Mouse (Mus musculus) skeletal muscle tissue, adult 2 months (tissue): ENCODE data around the gene Rgs3.

Experiments used
- DNase-seq: peaks from one replicate; pipeline ENCODE4 v3.0.0-alpha.2; 2012; ENCODE audit warnings: low read depth, low spot score

The Rgs3 gene

DNA sequence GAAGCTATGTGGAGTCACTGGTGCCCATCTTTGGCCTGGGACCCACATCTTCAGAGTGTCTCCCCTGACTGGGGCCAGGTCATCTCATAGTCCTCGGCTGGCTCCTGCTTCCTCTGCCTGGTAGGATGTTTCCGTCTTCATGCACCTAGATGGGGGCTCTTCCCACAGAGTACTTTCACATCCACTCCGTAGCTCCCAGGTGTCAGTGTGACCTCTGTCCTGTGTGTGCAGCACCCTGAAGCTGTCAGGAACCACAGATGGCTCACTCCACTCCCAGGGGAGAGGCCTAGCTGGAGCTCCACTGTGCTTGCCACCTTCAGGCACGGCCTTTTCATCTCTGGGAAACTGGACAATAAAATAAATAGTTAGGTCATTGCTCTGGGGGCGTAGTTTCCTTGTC lies 128.5 kb downstream of the Rgs3 start:
- DNase-seq, result no peak

DNA sequence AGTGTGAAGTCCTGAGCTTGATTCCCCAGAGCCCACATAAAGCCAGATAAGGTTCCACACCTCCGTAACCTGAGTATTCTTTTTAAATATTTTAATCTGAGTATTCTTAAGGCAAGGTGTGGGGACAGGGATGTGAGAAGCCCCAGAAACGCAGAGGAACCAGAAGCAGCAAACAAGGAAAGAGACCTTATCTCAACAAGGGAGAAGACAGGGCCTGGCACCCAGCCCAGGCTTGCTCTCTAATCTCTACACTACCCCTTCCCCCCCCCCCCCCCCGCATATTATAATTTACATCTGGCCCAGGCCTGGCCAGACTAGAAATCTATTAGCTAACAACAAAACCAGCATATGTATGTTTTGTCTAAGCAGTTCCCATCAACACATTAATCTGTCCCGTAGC lies 131.3 kb downstream of the Rgs3 start:
- DNase-seq, result no peak

DNA sequence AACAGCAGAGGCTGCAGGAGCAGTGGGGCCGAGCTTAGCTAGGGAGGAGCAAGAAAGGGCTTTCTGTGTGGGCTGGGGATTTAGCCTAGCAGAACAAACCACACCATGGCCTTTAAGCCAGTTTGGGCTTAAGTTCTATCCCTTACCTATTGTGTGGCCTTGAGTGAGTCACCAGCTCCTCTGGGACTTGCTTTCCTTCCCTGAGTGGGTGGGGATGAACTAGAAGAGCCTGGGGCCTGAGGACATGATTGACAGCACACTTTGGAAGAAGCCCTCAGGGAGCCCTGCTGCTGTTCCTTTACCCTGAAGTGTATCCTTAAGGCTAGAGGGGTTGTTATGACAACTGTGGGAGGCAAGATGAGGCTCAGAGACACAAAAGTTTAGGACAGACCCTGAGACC lies 132.0 kb downstream of the Rgs3 start:
- no peak for DNase-seq

DNA sequence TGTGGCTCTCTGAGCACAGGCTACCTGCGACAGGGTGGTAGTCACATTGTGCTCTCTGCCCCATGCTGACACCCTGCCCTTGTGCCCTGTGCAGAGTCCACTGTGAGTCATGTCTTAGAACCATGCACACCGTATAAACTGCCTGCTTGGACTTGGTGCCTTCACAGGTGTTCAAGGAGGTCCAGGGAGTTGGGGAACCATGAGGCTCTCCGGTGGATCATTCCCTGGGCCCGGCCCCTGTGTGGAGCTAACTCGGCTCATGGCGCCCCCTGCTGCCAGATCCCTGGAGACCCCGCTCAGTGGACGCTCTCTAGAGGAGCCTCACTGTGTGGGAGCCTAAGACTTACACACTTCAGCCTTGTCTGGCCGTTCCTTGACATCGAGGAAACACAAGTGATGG lies 134.2 kb downstream of the Rgs3 start:
- no peak for DNase-seq

DNA sequence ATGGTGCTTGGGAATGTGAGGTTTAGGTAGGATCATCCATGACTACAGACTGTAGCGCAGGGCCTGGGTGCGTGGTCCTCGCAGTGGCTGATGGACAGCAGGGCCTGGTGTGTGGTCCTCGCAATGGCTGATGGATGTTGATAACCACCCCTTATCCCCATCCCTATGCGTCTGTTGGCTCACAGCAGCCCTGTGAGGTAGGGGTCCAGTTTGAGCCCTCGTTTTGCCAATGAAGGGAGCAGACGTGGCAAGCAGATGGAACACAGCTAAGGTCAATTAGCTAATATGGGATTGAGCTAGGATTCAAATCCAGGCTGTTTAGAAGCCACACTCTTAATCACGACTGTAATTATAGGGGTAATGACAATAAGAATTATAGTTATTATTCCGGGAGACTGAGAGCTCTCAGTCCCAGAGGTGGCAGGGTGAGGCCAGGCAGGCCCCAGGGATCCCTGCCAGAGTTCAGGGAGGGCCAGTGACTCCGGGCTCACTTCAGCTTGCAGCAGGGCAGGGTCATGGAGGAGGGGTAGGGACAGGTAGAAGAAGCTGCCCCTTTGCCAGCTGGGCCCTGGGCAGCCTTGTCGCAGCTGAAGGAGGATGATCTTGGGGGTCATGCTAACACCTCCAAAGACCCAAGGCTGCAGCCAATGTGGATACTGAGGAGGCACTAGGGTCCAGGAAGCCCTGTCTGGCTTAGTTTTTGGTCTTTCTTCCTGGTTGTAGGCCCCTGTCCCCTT lies 135.2 kb downstream of the Rgs3 start:
- DNase-seq, result no peak

DNA sequence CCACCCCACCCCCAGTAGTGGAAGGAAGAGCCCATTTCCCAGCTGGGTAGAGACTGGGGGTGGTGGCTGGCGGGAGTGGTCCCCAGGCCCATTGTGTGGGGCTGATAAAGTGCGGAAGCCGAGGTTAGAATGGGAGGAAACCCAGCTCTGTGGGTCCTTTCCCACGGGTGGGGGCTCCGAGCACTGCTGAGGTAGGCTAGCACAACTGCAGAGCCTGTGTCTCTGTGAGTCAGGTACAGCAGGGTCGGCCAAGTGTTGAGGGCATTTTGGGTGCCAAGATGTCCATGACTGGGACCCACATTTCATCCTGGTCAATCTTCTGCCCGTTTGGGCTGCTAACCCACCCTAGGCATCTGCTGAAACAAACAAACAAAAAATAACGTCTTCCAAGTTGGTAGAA lies 135.9 kb downstream of the Rgs3 start:
- no peak for DNase-seq

DNA sequence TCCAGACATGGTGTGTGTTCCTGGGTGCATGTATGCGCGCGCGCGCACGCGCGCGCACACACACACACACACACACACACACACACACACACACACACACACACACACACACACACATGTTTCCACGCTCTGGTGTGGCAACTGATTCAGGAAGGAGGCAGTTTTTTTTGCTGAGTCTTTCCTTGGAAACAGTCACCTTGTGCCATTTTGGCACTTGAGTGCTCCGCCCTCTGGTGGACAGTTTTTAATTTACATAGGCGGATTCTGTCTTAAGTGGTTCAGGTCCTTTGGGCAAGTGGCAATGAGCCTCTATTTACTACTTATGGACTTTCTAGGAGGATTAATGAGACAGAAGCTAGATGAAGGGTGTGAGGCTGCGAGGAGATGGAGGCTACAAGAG lies 136.3 kb downstream of the Rgs3 start:
- peak; percentile 73 for DNase-seq

DNA sequence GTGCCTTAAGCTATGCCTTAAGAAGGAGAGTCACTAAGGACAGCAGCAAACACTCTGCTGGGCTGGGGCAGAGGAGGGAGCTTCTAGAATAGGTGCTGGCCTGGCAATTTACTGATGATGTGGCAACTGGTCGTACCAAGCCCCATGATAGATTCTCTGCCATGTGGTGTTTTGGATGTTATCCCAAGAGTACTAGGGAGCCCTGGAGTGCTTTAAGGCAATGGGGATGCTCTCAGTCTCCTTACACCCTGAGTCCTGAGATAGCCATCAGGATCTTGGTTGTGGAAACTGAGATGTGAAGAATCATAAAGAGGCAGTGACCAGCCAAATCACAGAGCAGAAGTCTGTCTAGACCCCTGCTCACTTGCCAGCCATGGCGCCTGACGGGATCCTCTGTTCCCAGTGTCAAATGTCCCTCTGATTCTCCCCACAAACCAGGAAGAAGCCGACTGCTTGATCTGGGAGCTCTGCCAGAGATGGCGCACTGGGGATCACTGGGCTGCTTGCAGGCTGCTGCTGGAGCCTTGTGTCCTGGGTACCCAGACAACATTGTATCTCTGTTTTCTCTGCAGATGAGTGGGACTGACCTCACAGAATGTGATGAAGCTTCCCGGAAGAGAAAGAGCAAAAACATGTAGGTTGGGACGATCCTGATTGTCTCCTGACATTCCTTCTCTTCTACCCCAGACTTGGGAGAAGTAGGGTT lies 137.2 kb downstream of the Rgs3 start:
- DNase-seq, result peak; percentile 54

DNA sequence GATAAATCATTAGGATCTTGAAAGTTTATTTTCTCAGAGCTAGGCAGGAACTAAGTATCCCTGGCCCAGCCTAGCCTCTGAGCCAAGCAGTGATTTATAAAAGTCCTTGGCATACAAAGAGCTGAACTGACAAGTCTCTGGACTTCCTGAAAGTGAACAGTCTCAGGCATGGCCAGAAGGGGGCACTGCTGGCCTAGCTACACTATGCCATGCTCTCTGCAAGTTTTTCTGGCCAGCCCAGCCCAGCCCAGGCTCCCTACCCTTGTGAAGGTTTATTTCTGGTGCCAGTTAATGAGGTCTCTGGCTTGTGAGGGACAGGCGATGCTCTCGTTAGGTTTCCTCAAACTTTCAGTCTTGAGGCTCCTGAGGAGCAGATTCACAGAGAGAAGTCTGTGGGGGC lies 137.8 kb downstream of the Rgs3 start:
- peak; percentile 93 for DNase-seq

DNA sequence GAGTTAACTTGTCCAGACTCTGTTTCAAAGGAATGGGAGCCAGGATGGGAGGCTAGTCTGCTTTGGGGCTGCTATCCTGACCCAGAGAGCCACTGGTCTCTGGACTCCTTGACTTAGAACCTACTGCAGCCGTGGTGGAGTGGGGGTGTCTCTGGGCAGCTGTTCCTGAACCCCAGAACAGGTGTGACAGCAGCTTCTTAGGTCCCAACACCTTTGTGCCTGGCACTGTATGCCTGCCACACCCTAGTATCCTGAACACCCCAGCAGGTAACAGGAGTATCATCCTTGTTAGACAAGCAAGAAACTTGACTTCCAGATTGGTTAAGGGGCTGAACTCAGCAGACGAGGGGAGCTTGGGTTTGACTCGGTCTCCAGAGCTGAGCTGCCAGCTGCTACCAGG lies 138.9 kb downstream of the Rgs3 start:
- no peak for DNase-seq

DNA sequence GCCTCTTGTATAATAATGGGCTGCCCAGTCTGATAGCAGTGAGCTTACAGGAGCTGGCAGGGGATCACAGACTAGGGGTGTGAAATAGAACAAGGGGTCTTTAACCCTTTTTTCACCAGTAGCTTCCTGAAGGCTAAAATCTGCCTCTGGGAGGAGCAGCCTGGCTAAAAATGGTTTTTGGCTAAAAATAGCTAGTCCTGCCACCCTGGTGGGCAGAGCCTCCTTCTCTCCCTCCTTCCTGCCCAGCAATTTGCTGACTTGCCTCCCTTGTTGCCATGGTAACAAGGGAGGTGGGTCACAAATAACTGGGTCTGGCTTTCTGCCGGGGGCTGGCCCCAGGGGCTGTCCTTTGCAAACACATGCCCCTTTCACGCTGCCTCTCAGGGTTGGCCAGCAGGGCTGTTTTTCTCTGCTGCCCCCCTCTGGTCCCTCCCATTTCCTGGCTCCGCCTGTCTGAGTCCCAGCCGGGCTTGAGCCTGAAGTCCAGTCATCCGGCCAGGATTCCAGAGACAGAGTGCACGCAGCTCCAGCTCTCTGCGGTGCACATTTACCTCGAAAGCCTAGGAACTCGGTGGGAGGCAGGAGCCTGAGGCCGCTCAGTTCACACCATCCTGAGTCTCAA lies 139.7 kb downstream of the Rgs3 start:
- peak; percentile 96 for DNase-seq

DNA sequence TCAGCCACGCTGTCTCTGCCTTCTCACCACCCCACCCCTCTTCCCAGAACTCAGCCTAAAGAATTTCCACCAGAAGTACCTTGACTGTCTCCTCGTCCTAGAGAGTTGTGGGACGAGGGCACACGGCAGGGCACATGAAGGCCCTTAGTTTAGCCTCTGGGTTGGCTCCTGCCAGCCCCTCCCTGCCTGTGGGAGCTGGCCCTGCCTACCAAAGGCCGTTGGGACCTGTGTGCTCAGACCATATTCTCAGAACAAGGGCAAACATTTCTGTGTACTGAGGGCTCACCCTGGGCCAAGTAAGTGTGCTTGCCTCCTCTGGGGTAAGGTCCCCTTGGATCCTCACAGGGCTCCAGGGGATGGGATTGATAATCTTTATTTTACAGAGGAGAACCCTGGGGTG lies 140.8 kb downstream of the Rgs3 start:
- no peak for DNase-seq

DNA sequence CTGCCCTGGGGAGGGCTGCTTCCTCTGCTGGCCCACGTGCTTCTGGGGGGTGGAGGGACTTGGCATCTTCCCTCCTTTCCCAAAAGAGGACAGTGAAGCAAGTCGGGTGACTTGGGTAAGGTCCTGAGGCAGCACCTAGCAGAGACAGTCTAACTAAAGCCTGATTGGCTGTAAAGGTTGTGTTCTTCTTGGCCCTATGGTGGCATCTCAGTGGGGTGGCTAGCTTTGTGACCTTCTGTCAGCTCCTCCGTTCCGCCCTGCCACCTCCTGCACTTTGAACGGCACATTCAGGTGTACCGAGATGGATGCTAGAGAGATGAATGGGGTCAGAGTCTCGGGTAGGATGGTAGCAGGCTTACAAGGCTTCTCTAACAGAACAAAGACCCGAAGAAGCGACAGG lies 143.5 kb downstream of the Rgs3 start:
- DNase-seq, result no peak

DNA sequence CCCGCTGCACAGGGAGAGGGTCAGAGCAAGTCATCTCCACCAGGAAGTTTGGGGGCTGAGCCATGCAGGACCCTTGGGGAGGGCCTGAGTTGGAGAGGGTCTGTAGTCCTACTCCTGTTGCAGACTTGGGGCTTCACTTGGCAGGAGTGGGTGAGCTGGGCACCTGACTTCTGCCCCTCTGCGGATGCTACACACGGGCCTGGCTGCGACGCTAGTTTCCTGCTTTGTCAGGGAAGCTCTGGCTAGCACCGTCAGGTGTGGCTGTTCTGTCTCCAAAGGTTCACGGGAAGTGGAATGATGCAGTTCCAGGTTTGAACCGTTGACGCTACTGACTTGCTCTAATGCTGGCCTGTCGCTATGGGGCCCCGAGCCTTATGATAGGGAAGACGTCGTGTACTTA lies 144.6 kb downstream of the Rgs3 start:
- no peak for DNase-seq

DNA sequence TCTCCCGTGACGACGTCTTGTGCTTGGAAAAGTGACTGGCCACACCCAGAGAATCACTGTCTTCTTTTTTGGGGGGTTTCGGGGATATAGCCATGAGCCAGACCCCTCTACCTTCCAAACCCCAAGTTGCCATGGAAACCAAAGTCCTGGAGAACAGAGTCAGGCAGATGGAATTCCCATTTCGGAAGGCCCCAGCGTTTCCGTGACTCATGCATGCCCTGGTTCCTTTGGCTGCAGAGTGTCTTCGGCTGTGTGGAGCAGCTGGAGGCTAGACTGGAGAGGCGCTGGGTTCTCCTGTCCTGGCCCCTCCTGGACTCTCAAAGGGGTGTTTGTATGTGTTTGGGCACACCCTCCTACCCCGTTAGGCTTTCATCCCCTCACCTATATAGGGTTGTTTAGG lies 145.4 kb downstream of the Rgs3 start:
- DNase-seq, result no peak

DNA sequence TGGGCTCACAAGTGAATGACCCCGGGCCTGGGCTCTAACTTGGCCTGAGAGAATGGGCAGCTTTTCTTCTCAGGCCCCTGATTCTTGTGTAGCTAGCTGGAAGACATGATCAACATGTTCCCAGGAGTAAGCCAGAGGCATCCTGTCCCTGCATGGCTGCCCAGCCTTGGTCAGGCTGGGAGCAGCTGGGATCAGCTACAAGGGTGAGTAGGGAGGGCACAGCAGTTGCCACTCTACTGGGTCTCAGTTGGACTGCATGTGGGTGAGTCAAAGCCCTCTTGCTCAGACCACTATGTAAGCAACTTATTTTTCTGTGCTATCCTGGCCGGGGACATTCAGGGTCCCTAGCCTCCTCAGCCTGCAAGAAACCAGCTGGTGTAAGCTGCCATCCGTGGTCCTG lies 146.1 kb downstream of the Rgs3 start:
- DNase-seq, result no peak

DNA sequence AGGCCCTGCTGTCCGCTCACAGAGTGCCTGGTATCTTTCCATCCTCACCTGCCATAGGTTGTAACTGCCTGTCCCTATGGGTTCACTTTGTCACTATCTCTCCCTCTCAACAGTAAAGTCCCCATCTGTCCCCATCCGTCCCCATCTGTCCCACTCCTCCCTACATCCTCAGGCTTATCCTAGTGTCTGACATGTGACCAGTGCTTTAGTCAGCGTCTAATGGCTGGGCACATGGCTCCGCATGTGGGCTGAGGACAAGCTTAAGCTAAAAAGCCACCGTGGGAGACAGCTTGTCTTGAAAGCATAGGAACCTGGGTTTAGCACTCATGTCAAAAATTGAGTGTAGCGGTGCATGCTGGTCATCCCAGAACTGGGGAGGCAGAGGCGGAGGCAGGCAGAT lies 148.4 kb downstream of the Rgs3 start:
- no peak for DNase-seq

DNA sequence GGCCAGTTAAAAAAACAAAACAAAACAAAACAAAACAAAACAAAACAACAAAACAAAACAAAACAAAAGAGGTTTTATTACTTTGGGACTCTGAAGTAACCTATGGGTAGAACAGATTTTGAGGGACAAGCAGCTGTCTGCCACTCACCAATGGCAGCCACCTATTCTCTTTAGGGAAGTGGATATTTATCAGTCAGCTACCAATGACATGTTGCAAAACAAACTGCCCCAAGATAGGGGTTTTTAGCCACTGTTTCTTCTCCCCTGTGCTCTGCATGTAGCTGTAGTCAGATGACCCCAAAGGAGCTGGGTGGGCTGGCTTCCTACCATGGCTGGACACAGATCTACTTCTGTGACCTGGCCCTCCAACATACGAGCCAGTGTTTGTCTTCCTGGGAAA lies 149.3 kb downstream of the Rgs3 start:
- DNase-seq, result no peak

DNA sequence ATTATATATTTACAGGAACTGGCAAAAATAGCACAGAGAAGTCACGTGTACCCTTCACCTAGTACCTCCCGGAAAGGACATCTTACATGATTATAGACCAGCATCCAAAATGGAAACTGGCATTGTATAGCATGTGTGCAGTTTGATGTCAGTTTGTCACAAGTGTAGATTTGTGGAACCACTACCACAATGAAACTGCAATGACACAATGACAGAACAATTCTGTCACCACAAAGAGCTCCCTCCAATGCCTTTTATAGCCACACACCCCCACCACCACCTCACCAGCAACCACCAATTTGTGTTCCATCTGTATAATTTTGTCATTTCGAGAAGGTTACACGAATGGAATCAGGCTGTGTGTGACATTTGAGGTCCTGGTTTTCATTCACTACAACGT lies 149.8 kb downstream of the Rgs3 start:
- no peak for DNase-seq

DNA sequence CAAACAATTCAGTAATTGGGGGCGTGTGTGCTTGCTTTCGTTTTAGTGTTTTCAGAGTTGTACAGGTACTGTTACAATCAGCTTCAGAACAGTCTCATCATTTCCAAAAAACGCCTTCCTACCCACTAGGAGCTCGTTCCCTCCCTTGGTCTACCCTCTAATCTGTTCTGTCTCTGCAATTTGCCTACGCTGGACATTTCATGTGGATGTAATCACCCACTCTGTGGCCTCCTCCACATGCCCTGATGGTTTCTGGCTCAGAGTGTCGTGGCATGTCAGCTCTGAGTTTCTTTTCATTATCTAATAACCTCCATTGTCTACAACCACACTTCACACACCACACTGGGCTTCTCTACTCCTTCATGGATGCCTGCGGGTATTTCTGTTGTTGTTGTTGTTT lies 151.5 kb downstream of the Rgs3 start:
- no peak for DNase-seq

DNA sequence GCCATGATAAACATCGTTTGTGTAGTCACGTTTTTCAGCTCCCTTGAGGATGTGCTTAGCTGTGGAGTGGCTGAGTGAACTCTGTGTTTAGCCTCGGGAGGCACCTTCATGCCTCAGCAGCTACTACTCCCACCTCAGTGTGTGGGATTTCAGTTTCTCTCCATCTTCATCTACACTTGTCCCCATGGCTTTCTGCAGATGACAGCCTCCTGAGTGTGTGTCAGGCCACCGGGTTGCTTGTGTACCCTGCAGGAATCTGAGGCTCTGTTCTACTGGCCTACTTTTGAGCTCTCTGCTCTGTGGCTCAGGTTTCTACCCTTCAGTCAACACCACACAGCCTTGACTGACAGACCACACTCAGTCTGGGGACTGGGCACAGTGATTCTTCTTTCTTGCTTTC lies 151.9 kb downstream of the Rgs3 start:
- no peak for DNase-seq

DNA sequence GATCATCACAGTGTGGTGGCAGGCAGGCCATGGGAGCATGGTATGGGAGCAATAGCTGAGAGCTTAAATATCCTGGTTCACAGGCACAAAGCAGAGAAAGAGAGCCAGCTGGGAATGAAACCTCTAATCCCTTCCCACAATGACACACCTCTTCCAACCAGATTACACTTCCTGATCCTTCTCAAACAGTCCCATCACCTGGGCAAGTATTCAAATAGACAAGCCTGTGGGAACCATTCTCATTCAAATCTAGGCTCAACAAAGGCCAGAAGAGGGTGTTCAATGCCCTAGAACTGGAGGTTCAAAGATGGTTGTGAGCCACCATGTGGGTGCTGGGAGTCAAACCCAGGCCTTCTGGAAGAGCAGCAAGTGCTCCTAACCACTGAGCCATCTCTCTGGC lies 161.2 kb downstream of the Rgs3 start:
- DNase-seq, result no peak

DNA sequence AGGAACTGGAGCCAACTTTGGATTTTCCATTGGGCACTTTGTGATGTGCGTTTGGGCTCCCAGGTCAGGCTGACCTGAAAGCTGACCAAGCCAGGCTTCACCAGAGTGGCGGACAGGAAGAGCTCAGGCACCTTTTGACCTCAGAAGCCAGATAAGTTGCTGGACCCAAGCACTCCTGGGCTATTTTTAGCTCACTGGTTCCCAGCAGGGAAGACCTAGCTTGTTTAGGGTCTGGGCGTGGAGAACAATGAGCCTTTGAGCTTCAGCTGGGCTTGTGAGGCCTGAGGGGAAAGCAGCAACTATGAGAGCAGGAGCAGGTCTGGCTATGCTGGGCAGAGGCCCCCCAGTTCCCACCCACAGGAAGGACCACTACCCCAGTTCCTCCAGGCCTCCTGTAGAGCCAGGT lies 162.4 kb downstream of the Rgs3 start:
- DNase-seq, result no peak
